Mouse (Mus musculus) heart, embryonic 11.5 days (tissue): ENCODE data around the gene Zfp358. TPM values are rescaled to one million over a fixed set of nuclear protein-coding genes. Genes with fewer than 3 reads are reported as not detected.

Source experiments
- polyA plus RNA-seq: library from polyadenylated mRNA; unstranded; fragments of >200 nt; fragmentation: Nextera tagmentation; extraction: Ambion mirVana; gene quantifications from 2 replicates; pipeline ENCODE4 v1.2.1, GENCODE M21; 2014

Gene Zfp358
- polyA plus RNA-seq, 1 experiment from 2014 or later: 19.7 TPM

Other genes with a start within 250 kb of the Zfp358 start
- 39.2 and 45.7 TPM in 2 replicates for gene Insr, start 213.5 kb upstream of the Zfp358 start, polyA plus RNA-seq
- 0.10 TPM in 1 of 2 replicates, not detected in the other for gene A430078G23Rik, start 139.7 kb upstream of the Zfp358 start, polyA plus RNA-seq
- 5.3 and 6.2 TPM in 2 replicates for gene Arhgef18, start 100.1 kb upstream of the Zfp358 start, polyA plus RNA-seq
- 2.7 and 3.1 TPM in 2 replicates for gene Pex11g, start 25.5 kb upstream of the Zfp358 start, polyA plus RNA-seq
- gene Tex45, start 22.3 kb upstream of the Zfp358 start, polyA plus RNA-seq: not detected in 2 replicates
- gene Mcoln1, start 7.3 kb downstream of the Zfp358 start, polyA plus RNA-seq: 31.3 and 48.1 TPM in 2 replicates
- 14.0 and 15.9 TPM in 2 replicates for gene Pnpla6, start 22.2 kb downstream of the Zfp358 start, polyA plus RNA-seq
- 3.9 and 5.1 TPM in 2 replicates for gene C330021F23Rik, start 74.9 kb downstream of the Zfp358 start, polyA plus RNA-seq
- 1.6 TPM in 2 replicates for gene Camsap3, start 94.2 kb downstream of the Zfp358 start, polyA plus RNA-seq
- gene Xab2, start 128.2 kb downstream of the Zfp358 start, polyA plus RNA-seq: 32.6 and 34.7 TPM in 2 replicates
- 109 and 114 TPM in 2 replicates for gene Pet100, start 128.4 kb downstream of the Zfp358 start, polyA plus RNA-seq
- 0.11 TPM in 1 of 2 replicates, not detected in the other for gene Pcp2, start 132.4 kb downstream of the Zfp358 start, polyA plus RNA-seq
- gene Stxbp2, start 137.8 kb downstream of the Zfp358 start, polyA plus RNA-seq: 57.7 and 60.2 TPM in 2 replicates
- not detected in 2 replicates for gene Retn, start 162.6 kb downstream of the Zfp358 start, polyA plus RNA-seq
- not detected in 2 replicates for gene Mcemp1, start 172.6 kb downstream of the Zfp358 start, polyA plus RNA-seq
- 9.4 and 12.2 TPM in 2 replicates for gene Fcor, start 179.2 kb downstream of the Zfp358 start, polyA plus RNA-seq
- gene Trappc5, start 183.2 kb downstream of the Zfp358 start, polyA plus RNA-seq: 26.3 and 33.2 TPM in 2 replicates
- gene Fcer2a, start 201.0 kb downstream of the Zfp358 start, polyA plus RNA-seq: 0.13 and 0.14 TPM in 2 replicates
- gene Clec4g, start 227.5 kb downstream of the Zfp358 start, polyA plus RNA-seq: 4.1 and 4.6 TPM in 2 replicates